Mouse (Mus musculus) heart, adult 18-20 months (tissue): ENCODE results near the gene Cttn. TPM values are rescaled to one million over a fixed set of nuclear protein-coding genes. Genes with fewer than 3 reads are reported as not detected.

Experiments used
- DNase-seq, 2 experiments: peaks; one replicate each; pipeline ENCODE4 v3.0.0; 2021 to 2022; ENCODE audit warnings: mixed read lengths in 1 of 2
- total RNA-seq, 2 experiments: library from RNA; stranded (reverse); gene quantifications; 2 replicates each; pipeline ENCODE4 v1.2.3; 2021

Gene Cttn
- total RNA-seq, 2 experiments from 2014 or later, result 31.3 to 33.3 TPM

DNA sequence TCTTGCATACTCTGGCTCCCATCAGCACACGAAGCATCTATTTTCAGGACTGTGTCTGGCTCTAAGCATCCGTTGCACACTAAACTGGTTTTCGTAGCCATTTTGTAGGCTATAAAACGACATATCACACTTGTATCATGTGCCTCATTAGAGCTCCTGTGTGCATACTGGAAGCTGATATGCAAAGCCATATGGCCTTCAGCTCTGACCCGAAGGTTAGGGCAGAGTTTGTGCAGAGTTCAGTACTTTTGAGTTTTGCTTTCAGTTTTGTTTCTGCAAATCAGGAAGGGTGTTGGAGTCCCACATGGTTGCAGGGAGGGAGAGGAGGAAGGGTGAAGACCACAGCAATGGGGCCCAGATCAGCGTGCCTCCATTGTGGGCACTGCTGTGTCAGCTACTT is 79.1 kb downstream of the Cttn start:
- no peak for DNase-seq

DNA sequence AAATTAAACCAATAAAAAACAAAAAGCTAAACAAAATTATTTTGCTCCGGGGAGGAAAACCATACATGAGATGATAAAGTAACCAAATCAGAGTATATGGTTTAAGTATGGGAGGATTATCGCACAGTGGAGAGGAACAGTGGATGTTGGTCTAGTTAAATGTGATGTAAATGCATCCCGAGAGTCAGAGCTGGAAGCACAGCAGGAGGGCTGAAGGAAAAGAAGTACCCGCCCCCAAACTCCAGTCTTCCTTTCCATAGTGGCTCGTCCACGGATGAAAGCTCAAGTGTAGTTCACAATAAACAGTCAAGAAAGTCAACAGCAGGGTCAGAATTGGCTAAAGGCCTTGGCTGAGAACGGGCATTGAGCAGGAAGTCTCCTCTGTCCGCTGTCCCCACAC is 80.1 kb downstream of the Cttn start:
- no peak for DNase-seq

DNA sequence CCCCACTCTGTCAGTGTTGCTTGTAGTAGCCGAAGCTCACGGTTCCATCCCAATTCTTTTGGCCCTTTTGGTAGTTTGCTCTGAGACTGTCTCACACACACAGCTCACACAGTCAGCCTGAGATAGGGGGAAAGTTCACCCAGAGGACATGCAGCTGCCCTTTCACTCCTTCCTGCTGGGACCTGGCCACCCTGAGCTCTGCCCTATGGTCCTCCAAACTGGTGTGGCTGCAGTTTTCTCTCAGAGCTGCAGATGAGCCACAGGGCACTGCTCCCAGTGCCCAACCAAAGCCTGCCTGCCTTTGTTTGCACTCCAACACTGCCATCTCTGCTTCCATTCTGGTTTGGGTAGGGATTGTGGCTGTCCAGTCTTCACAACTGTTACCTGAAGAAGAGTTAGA is 81.1 kb downstream of the Cttn start:
- DNase-seq, result no peak

DNA sequence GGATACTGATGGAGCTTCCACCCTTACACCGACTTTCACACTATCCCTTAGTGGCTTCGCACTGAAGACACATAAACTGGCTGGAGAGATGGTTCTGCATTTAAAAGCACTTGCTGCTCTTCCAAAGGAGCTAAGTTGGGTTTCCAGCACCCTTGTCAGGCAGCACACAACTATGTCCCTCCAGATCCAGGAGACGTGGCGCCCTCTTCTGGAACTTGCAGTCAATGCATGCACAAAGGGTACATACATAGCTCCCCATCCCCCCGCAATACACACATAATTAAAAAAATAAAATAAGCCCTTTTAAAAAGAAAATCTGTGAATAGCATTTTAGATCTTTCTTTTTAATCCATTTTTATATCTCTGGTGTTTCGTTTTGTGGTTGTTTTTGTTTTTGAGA is 83.3 kb downstream of the Cttn start:
- no peak for DNase-seq

Other genes with a start within 250 kb of the Cttn start
- gene Ppfia1, start 82.7 kb upstream of the Cttn start, total RNA-seq, result 10 to 100 TPM; 37.8 to 39.6 TPM
- gene Fadd, start 111.5 kb upstream of the Cttn start, total RNA-seq, result 1 to 10 TPM; 8.5 to 8.6 TPM